Mouse (Mus musculus) lung, embryonic 16.5 days (tissue): ENCODE data around the gene Ccdc137. TPM values are rescaled to one million over a fixed set of nuclear protein-coding genes. Genes with fewer than 3 reads are reported as not detected.

Source experiments
- ATAC-seq: fragments of 200-750 bp; cut with Nextera tagmentation; 2 replicates; pipeline ENCODE4 v1.8.0; 2017; ENCODE audit warnings: low read depth, mild to moderate bottlenecking, moderate library complexity
- H3K27ac ChIP-seq: fragments of 300-500 bp; sonication (generic); 2 replicates; pipeline ENCODE4 v1.5.1; 2014; ENCODE audit warnings: mild to moderate bottlenecking, control low read depth, low read length
- H3K27me3 ChIP-seq: fragments of 300-500 bp; sonication (generic); 2 replicates; pipeline ENCODE4 v1.6.1; 2014; ENCODE audit warnings: low read depth, low read length, mixed read lengths; ENCODE audit not compliant: control insufficient read depth, insufficient read depth
- H3K36me3 ChIP-seq: fragments of 300-500 bp; sonication (generic); 2 replicates; pipeline ENCODE4 v1.6.1; 2014; ENCODE audit warnings: low read length; ENCODE audit not compliant: control insufficient read depth, insufficient read depth
- H3K4me1 ChIP-seq: fragments of 300-500 bp; sonication (generic); replicated peaks from 2 replicates; pipeline ENCODE4 v1.6.1; 2014; ENCODE audit warnings: low read length, mixed read lengths; ENCODE audit not compliant: control insufficient read depth, insufficient read depth
- H3K4me2 ChIP-seq: fragments of 300-500 bp; sonication (generic); 2 replicates; pipeline ENCODE4 v1.6.1; 2014; ENCODE audit warnings: low read depth, low read length, control low read depth
- H3K4me3 ChIP-seq: fragments of 300-500 bp; sonication (generic); 2 replicates; pipeline ENCODE4 v1.5.1; 2014; ENCODE audit warnings: mild to moderate bottlenecking, low read length, control low read depth
- H3K9ac ChIP-seq: fragments of 300-500 bp; sonication (generic); 2 replicates; pipeline ENCODE4 v1.6.1; 2014; ENCODE audit warnings: low read length, control low read depth
- H3K9me3 ChIP-seq: fragments of 300-500 bp; sonication (generic); 2 replicates; pipeline ENCODE4 v1.6.1; 2016; ENCODE audit warnings: low read length; ENCODE audit not compliant: control insufficient read depth
- WGBS: fragments of 180-500 bp; shearing (Covaris S2); extraction: QIAGEN DNeasy Blood & Tissue Kit; methylation state at CpG from one replicate; pipeline ENCODE4 v1.1.7; 2014; 5-methylcytosine and 5-hydroxymethylcytosine counted together
- polyA plus RNA-seq: library from polyadenylated mRNA; unstranded; fragments of >200 nt; fragmentation: Nextera tagmentation; extraction: Ambion mirVana; gene quantifications from 2 replicates; pipeline ENCODE4 v1.2.1, GENCODE M21; 2015

The Ccdc137 gene
- polyA plus RNA-seq, 1 experiment from 2014 or later = 34.8 TPM

DNA sequence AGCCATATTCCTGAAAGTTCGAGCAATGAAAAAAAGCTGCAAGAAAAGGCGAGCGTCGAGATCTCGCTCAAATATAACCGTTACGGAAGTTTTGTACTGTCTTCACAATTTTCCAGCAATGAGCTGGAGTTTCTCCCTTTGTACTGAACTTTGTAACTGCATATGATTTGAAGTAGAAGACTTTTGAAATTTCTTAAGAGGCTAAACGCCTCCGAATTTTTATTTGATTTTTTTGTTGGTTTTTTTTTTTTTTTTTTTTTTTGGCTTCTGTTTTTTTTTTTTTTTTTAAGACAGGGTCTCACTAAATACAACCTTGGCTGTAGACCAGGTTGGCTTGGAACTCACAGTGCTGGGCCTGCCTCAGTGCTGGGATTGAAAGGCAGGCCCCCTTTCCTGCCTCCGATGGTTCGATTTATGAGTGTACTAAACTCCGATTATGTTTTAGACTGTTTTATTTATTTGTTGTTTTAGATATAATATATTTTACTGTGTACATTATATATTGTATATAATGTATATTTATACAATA, 20.0 kb upstream of the Ccdc137 start:
- H3K27ac ChIP-seq = peak overlapping the region; percentile 80
- no peaks in the 10 kb centered on the region; the same call in 1 of the 2 replicates for H3K27me3 ChIP-seq
- H3K9me3 ChIP-seq = no peaks in the 10 kb centered on the region
- peak overlapping the region; percentile 96 for H3K4me3 ChIP-seq
- H3K4me2 ChIP-seq = peak overlapping the region; percentile 66
- peaks cover 4% of the 10 kb centered on the region for H3K36me3 ChIP-seq
- no peak for ATAC-seq
- H3K4me1 ChIP-seq = peaks cover 9% of the 10 kb centered on the region
- 24% methylated on average over 12 of the region's 12 CpGs for WGBS
- peak overlapping the region; percentile 99 for H3K9ac ChIP-seq

DNA sequence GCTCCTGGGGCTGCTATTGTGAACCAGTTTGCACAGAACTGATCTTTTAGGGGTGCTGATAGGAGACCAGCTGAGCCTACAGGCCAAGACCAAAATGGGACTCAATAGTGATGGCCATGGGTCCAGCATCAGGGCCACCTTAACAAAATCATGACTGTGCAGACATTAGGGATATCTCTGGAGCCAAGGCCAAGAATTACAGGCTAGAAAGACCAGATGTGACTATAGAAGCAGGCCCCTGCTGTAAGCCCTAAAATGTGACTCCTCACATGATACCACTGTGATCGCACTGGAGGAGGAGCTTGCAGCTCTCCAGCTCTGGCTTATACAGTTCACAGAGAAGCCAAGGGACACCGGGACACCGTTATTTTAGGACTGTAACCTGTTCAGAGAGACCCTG, 15.6 kb upstream of the Ccdc137 start, which contains the start of gene Tspan10:
Gene Tspan10, plus strand, starts transcription at position 301 of the 400 bp plus-strand sequence.
- Histone ChIP-seq H3K9me3 (no peaks in the 10 kb centered on the region), H3K4me2 (no peak within 1 kb of the TSS), H3K27me3 (no peaks in the 10 kb centered on the region; the same call in 1 of the 2 replicates), H3K27ac (no peak within 1 kb of the TSS), H3K9ac (no peak within 1 kb of the TSS), H3K36me3 (no peaks in the 10 kb centered on the region), H3K4me1 (no peaks in the 10 kb centered on the region), H3K4me3 (no peak within 1 kb of the TSS)
- no peak for ATAC-seq
- whole genome bisulfite sequencing = 82% methylated on average over 3 of the region's 3 CpGs

DNA sequence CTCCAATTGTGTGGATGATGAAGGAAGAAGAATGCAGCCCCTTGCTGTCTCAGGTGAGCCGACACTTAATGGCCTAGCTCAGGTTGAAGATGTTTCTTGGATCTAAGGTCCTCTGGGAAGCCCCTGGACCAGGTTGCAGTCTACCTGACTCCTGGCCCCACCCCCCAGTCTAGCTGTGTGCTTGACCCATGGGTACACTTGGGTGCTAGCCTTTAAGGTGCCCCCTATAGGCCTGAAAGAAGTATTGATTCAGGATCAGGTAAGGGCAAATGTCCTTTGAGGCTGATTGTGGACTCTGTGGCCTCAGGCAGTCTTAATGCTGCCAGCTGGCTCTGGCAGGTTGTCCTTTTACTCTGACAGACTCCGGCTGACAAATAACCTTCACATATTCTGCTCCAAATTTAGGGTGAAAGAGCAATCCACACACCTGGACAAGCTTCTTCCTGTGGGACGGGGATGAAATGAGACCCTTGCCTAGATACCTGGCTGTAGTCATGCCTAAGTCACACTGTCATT, 15.1 kb upstream of the Ccdc137 start:
- Histone ChIP-seq H3K9ac (no peak overlapping the region), H3K4me3 (no peak overlapping the region), H3K9me3 (no peaks in the 10 kb centered on the region), H3K27me3 (no peaks in the 10 kb centered on the region; the same call in 1 of the 2 replicates), H3K4me1 (no peaks in the 10 kb centered on the region), H3K4me2 (no peak overlapping the region), H3K27ac (no peak overlapping the region), H3K36me3 (no peaks in the 10 kb centered on the region)
- no peak for ATAC-seq
- 83% methylated on average over 3 of the region's 3 CpGs for WGBS

DNA sequence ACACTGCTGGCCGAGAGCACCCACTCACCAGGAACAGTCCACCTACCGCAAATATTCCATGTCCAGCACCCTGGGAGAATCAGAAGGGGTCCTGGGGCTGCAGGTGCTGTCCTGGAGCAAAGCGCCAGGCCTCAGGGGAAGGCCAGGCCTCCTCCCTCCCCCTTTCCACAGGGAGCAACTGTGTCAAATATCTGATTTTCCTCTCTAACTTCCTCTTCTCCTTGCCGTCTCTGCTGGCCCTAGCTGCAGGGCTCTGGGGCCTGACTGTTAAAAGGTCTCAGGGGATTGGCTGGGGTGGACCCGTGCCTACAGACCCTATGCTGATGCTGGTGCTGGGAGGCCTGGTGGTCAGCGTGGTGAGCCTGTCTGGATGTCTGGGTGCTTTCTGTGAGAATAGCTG, 13.8 kb upstream of the Ccdc137 start:
- no peak overlapping the region for H3K4me3 ChIP-seq
- H3K36me3 ChIP-seq = no peaks in the 10 kb centered on the region
- H3K9me3 ChIP-seq = no peaks in the 10 kb centered on the region
- 70% methylated on average over 6 of the region's 6 CpGs for WGBS
- no peak overlapping the region for H3K9ac ChIP-seq
- ATAC-seq = no peak
- H3K27me3 ChIP-seq = no peaks in the 10 kb centered on the region; the same call in 1 of the 2 replicates
- no peak overlapping the region for H3K27ac ChIP-seq
- no peak overlapping the region for H3K4me2 ChIP-seq
- H3K4me1 ChIP-seq = no peaks in the 10 kb centered on the region

DNA sequence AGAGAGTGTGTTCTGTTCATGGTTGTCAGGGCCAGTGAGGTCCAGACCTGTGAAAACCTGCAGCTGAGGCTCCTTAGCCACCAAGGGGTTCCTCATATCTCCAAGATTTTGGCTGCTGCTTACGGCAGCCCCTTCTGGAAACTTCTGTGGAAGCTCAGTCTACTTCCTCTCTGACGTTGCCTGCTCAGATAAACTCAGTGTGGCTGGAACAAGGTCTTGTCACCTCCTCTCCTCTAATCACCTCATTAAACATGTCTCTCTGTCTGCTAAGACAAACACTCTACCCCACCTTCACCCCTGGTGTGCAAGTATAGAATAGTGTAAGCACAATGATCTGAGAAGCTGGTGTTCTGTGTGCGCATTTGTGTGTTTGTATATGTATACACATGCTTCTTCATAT, 12.4 kb upstream of the Ccdc137 start:
- no peaks in the 10 kb centered on the region for H3K4me1 ChIP-seq
- no peaks in the 10 kb centered on the region; the same call in 1 of the 2 replicates for H3K27me3 ChIP-seq
- no peaks in the 10 kb centered on the region for H3K9me3 ChIP-seq
- 42% methylated on average over 3 of the region's 3 CpGs for WGBS
- H3K36me3 ChIP-seq = no peaks in the 10 kb centered on the region
- no peak overlapping the region for H3K27ac ChIP-seq
- no peak for ATAC-seq
- H3K9ac ChIP-seq = no peak overlapping the region
- H3K4me3 ChIP-seq = no peak overlapping the region
- H3K4me2 ChIP-seq = no peak overlapping the region

DNA sequence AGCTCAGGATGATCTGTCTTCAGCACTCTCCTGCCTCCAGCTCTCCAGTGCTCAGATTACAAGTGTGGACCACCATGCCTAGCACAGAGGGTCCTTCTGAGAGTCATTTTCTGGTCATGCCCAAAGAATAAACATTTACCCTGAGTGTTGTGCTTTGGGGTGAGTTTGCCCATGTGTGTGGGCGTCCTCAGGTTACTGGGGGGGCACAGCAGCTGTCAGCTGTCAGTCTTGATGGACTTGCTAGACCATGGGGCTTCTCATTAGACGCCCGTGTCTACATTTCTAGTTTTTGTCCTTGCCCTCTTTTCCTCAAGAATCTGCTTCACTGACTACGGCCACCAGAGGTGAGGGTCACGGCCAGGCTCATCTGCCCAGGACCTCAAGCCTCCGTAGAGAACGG, 10.7 kb upstream of the Ccdc137 start:
- Histone ChIP-seq H3K4me2 (no peak overlapping the region), H3K27me3 (no peaks in the 10 kb centered on the region; the same call in 1 of the 2 replicates), H3K36me3 (no peaks in the 10 kb centered on the region), H3K4me1 (no peaks in the 10 kb centered on the region), H3K9ac (no peak overlapping the region), H3K27ac (no peak overlapping the region), H3K9me3 (no peaks in the 10 kb centered on the region), H3K4me3 (no peak overlapping the region)
- WGBS = 68% methylated on average over 7 of the region's 7 CpGs
- ATAC-seq = no peak

DNA sequence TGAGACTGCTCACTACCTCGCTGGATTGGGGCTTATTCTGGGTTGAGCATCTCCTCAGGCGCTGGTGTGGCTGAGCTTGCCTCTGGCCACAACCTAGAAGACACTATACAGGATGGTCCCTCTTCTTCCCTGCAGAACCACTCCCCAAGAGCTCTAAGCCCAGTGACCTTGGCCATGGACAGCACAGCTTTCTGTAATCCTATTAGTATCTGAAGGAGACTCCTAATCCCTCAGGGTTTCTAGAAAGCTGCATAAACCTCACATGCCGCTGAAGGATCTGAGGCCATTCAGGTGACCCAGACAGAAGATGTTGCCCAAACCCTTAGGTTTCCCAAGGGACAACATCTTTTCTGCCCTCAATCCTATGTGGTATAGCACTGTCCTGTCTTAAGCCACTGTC, 5.7 kb upstream of the Ccdc137 start:
- 65% methylated on average over 3 of the region's 3 CpGs for WGBS
- H3K9me3 ChIP-seq = no peaks in the 10 kb centered on the region
- no peak overlapping the region for H3K9ac ChIP-seq
- no peaks in the 10 kb centered on the region for H3K27me3 ChIP-seq
- H3K27ac ChIP-seq = no peak overlapping the region
- no peaks in the 10 kb centered on the region for H3K36me3 ChIP-seq
- H3K4me1 ChIP-seq = no peaks in the 10 kb centered on the region
- no peak for ATAC-seq
- H3K4me2 ChIP-seq = no peak overlapping the region
- no peak overlapping the region for H3K4me3 ChIP-seq

DNA sequence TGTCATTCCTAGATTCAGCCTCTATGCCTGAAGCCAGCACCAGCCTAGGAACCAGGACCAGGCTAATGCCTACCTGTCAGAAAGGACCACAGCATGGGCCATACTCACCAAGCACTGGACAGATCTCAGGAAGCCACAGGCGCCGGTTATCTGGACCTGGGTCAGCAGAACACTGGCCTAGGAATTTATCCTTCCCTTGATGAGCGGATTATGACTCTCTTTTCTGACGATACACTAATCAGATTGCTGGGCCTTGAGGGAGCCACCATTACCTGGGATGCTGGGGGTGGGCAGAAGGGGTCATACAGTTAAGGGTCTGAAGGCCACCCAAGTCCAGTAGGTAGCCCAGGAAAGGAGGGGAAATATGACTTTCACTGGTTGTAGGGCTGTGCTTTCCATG, 4.6 kb upstream of the Ccdc137 start, which contains the start of gene Pde6g:
Gene Pde6g, minus strand, starts transcription at position 195 of the 400 bp plus-strand sequence.
- ATAC-seq = no peak
- H3K36me3 ChIP-seq = no peaks in the 10 kb centered on the region
- H3K4me3 ChIP-seq = no peak within 1 kb of the TSS
- no peaks in the 10 kb centered on the region for H3K4me1 ChIP-seq
- no peaks in the 10 kb centered on the region for H3K27me3 ChIP-seq
- H3K9ac ChIP-seq = no peak within 1 kb of the TSS
- no peak within 1 kb of the TSS for H3K27ac ChIP-seq
- no peak within 1 kb of the TSS for H3K4me2 ChIP-seq
- WGBS = 84% methylated on average over 4 of the region's 4 CpGs
- H3K9me3 ChIP-seq = no peaks in the 10 kb centered on the region

DNA sequence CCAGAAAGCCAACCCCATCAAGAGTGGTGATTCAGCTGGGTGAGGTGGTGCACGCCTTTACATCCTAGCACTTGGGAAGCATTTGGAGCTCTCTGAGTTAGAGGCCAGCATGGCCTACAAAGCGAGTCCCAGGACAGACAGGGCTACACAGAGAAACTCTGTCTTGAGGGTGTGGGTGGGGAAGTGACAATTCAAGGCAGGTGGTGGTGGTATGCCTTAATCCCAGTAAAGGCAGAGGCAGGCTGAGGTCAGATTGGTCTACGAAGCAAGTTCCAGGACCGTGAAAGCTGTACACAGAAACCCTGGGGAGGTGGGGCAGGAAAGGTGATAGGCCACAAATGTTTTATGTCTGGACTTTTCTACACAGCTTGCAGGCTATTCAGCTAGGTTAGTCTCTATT, 3.0 kb upstream of the Ccdc137 start:
- H3K36me3 ChIP-seq = peaks cover 6% of the 10 kb centered on the region
- no peak for ATAC-seq

More for the DNA sequence above, 3.0 kb upstream of the Ccdc137 start:
- Histone ChIP-seq H3K4me1 (peaks cover 7% of the 10 kb centered on the region), H3K27me3 (no peaks in the 10 kb centered on the region), H3K4me2 (no peak overlapping the region), H3K9me3 (no peaks in the 10 kb centered on the region), H3K4me3 (no peak overlapping the region), H3K27ac (no peak overlapping the region), H3K9ac (no peak overlapping the region)
- 93% methylated on average over 4 of the region's 4 CpGs for WGBS
